Mouse (Mus musculus) gastrocnemius, postnatal 14 days (tissue): ENCODE data around the gene Pex3. TPM values are rescaled to one million over a fixed set of nuclear protein-coding genes. Genes with fewer than 3 reads are reported as not detected.
"Not testable (repeated sequence)": the region's sequence is repeated elsewhere in the genome, so short reads cannot be mapped to it uniquely, and the experiment has no call there.

Experiments used
- DNase-seq: peaks from one replicate; pipeline ENCODE4 v3.0.0; 2021; ENCODE audit warnings: mixed read lengths
- intact Hi-C: fragments of 180-260 bp; cut with DNase I; formaldehyde crosslinking; loops from one replicate; pipeline ENCODE4 v1.15.1; 2025; ENCODE audit warnings: low total_unique reads
- total RNA-seq, 2 experiments: library from RNA; stranded (reverse); gene quantifications; 2 replicates each; pipeline ENCODE4 v1.2.3; 2021

Pex3 gene
- total RNA-seq, 2 experiments from 2014 or later: 12.3 to 12.8 TPM

DNA sequence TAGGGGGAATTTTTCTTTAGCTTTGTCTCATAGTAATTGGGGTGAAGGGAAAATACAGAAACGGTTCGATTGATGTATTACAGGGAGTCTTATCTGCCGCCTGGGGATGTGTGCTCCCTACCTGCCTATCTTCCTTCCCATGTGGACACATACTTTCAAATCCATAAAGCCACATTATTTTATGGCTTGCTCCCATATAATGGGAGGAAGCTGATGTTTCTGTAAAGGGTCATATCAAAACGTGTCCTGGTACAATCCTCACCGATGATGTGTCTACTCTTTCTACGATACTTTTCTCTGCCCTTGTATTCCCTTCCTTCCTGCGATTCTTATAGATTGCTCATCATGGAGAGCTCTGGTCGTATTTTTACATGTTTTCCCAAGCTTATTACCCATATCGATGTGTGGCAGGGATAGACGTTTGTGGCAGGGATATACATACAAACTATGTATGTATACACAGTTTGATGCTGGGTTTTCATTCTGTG is 600 bp upstream of the Pex3 start:
- DNase-seq: no peak
- intact Hi-C loops: no loop called here

GRCm38 (mm10) chr10:13541721-13542120 is 11.2 kb downstream of the Pex3 start:
- intact Hi-C loops: no loop called here
- no peak for DNase-seq

DNA sequence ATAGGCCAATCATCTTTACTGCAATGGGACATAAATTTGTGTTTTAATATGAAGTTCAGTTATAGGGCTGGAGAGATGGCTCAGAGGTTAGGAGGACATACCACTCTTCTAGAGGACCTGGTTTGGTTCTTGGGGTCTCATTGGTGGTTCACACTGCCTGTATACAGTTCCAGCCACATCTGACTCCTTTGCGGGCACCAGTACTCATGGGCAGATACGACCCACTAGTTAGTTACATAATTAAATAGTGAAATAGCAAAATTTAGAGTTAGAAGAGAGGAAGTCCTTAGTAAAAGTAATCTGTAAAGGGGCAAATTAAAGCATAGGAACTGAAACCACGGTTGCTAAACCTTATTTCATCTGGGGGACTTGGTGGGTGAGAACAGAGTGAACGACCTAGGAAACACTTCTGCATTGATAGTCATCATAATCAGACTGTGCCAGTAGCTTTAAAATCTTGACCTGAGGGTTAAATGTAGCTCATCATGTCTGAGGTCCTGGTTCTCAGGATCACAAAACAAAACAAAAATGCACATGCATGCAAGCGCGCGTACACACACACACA is 13.1 kb downstream of the Pex3 start:
- intact Hi-C loops: no loop called here
- no peak for DNase-seq

GRCm38 (mm10) chr10:13536706-13537105 is 16.2 kb downstream of the Pex3 start:
- DNase-seq: no peak
- intact Hi-C loops: no loop called here

GRCm38 (mm10) chr10:13534751-13535150 is 18.2 kb downstream of the Pex3 start:
- intact Hi-C loops: no loop called here
- no peak for DNase-seq

DNA sequence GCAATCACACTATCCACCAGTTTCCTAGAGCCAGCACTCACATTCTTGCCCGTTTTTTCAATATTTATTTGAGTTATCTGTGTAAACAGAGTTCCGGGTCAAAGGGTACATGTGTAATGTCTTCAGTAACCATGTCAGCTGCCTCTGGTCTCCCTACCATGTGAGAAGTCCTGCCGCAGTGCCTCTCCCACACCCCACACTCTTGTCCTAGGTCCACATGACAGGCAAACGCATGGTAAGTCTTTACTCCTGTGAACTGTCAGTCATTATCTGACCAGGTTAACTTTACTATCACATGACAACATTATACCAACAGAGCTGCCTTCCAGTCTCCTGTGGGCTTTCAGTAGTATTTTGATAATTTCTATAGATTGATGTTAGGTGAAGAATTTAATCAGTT is 24.8 kb downstream of the Pex3 start:
- intact Hi-C loops: no loop called here
- no peak for DNase-seq

DNA sequence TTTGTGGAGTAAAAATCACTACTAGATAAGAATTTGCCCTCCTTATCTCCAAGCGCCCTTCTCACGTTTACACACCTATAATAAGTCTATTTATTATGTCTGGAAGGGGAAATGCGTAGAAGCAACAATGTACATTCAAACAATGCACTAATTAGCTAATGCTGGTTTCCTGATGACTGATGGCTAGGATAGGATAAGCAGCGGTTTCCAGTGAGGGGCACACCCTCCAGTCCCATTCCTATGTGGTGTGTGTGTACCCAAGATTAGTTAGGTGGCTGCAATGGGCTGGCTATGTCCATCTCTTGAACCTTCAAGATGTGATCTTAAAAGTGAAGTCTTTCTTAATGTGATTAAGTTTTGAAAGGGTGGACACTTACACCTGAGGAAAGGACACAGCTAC is 31.1 kb downstream of the Pex3 start:
- intact Hi-C loops: no loop called here
- DNase-seq: no peak

DNA sequence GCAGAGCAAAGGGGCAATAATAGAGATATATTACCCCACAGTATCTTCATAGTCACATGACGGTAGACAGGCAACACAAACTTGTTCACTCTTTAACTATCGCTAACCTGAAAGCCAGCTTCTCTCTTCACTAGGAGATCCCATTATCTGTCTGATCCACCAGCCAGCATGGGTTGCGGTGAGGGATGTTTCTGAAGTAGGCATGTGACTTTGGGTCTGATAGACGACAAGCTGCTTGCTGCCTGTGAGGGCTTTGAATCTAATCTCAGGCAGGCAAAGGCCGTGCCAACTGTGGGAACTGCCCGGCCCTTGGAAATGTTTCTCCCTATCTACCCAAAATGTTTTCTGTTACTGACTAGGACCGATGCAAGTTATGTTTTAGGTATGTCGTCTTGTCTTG is 50.6 kb downstream of the Pex3 start:
- DNase-seq: no peak
- intact Hi-C loops: no loop called here

- intact Hi-C loops: not testable (repeated sequence)
These were observed 51.4 kb downstream of the Pex3 start for GRCm38 (mm10) chr10:13501533-13501932.

DNA sequence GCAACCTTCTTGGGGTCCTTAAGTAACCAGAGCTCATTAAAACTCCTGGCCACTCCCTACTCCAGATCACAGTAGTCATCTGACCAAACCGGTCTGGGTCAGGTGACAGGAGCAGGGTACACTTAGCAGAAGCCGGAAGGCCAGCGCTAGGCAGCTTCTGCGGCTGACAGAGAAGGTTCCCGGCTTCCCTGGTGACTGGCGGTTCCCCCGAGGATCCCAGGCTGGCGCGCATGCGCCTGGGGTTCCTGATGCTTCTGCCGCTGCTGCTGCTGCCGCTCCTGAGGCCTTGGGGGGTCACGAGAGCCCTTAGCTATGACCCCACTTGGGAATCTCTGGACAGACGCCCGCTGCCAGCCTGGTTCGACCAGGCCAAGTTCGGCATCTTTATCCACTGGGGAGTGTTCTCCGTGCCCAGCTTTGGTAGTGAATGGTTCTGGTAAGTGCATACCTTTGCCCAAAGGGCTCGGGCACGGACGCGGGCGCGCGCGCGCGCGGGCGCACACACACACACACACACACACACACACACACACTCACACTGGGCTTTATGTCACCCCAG is 51.9 kb downstream of the Pex3 start:
- intact Hi-C loops: no loop called here
- DNase-seq: peak; percentile 87

More at GRCm38 (mm10) chr10:13501533-13501932, 51.4 kb downstream of the Pex3 start:
- DNase-seq: not testable (repeated sequence)

DNA sequence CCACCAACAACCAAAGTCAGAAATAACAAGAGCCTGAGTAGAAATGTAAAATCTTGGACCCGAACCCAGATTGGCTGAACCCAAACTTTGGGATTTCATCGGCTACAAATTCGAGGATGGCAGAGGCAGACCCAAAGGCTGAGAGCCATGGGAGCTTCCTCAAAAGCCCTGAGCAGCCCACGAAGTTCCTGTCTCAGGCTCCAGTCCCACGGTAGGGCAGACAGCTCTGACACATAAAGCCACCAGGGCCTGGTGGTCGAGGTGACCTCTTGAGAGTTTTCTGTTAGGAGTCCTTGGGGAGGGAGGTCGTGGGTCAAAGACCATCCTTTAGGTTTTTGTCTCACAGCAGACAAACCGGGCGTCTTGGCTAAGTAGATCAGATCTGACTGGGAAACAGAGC is 52.5 kb downstream of the Pex3 start:
- intact Hi-C loops: no loop called here
- no peak for DNase-seq

DNA sequence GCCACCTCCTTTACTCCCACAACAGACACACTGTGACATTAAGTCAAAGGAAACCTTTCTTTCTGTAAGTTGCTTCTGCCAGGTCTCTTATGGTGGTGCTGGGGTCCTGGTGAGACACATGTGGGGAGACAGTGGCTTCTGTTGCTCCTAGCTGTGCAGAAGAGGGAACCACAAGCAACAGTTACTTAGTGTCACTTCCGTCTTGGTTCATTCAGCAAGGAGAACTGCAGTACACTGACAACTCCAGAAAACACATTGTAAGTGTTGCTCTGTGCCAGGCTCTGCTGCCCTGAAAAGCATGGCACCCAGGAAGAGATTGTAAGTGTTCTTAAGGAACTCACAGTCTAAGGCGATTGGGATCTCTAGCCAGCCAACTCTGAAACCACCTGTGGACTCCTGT is 53.6 kb downstream of the Pex3 start, which contains the start of gene Fuca2:
TSS of gene Fuca2 (plus strand) at position 210 of the 400 bp plus-strand sequence.
- DNase-seq: no peak
- intact Hi-C loops: no loop called here

- intact Hi-C loops: no loop called here
- no peak for DNase-seq
These were observed 56.6 kb downstream of the Pex3 start for GRCm38 (mm10) chr10:13496315-13496714.

- intact Hi-C loops: no loop called here
- no peak for DNase-seq
These were observed 58.8 kb downstream of the Pex3 start for GRCm38 (mm10) chr10:13493978-13494686.

DNA sequence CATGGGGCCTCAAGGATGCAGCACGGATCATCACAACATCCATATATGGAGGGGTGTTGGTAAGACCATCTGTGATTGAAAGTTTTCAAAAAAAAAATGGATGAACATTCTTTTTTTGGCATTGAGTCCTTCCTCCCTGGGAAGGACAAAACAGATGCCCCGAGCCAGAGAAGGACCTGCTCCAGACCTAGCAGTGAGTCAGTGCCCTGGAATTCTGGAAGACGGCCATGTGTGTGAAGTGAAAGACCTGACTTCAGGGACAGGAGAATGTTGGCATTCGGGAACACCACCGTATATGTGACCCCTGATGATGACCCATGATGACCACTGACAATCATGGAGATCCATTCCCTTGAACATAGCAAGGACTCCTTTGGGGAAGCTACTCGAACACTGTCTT is 63.3 kb downstream of the Pex3 start:
- intact Hi-C loops: no loop called here
- no peak for DNase-seq

- no peak for DNase-seq
- intact Hi-C loops: no loop called here
These were observed 67.0 kb downstream of the Pex3 start for GRCm38 (mm10) chr10:13485958-13486357.

DNA sequence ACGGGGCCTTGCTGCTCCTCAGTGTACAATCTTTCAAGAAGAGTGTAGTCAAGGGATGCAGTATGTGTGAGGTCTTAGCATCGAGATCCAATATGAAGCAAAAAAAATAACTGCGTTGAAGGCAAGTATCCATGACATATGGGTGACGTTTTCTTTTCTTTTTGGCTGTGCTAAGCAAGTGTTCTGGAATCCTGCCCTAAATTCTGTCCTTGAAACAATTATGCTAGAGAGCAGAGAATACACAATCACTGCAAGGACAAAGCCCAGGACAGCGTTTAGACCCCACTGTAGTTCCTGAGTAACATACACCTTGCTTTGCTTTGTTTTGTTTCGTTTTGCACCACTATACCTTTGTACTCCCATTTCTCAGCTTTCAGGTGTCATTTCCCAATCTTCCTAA is 73.6 kb downstream of the Pex3 start:
- no peak for DNase-seq
- intact Hi-C loops: no loop called here

DNA sequence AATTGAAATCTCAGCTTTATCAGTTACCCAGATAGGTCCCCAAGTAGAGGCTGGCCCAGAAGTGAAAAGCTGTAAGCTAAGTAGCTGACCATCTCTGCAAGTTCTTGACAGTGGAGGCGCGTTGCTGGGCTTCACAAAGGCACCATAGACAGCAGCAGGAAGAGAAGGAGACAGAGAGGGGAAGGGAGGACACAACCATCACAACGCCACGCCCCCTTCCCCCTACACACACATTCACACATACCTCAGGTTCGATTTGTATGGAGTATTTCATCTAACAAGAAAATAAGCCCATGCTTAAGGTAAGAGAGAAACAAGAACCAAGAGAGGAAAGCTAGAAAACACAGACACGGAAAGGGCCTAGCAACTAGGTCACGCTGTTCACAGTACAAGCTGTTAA is 77.8 kb downstream of the Pex3 start:
- intact Hi-C loops: no loop called here

GRCm38 (mm10) chr10:13474568-13474955 is 78.4 kb downstream of the Pex3 start:
- intact Hi-C loops: no loop called here
- DNase-seq: no peak

More for the DNA sequence above, 77.8 kb downstream of the Pex3 start:
- DNase-seq: no peak
